Mouse (Mus musculus) kidney, postnatal 4 days (tissue): ENCODE measurements around the gene Tnrc6b.
A peak's percentile ranks its signal among the peaks of the same experiment; 100 is the strongest.
"Not testable (repeated sequence)": the region's sequence is repeated elsewhere in the genome, so short reads cannot be mapped to it uniquely, and the experiment has no call there.

Experiments
- DNase-seq, 2 experiments: peaks; one replicate each; pipeline ENCODE4 v3.0.0; 2021; ENCODE audit warnings: mixed read lengths in 2 of 2

Gene Tnrc6b

GRCm38 (mm10) chr15:80928811-80929355, 217.8 kb downstream of the Tnrc6b start:
- no peak for DNase-seq

DNA sequence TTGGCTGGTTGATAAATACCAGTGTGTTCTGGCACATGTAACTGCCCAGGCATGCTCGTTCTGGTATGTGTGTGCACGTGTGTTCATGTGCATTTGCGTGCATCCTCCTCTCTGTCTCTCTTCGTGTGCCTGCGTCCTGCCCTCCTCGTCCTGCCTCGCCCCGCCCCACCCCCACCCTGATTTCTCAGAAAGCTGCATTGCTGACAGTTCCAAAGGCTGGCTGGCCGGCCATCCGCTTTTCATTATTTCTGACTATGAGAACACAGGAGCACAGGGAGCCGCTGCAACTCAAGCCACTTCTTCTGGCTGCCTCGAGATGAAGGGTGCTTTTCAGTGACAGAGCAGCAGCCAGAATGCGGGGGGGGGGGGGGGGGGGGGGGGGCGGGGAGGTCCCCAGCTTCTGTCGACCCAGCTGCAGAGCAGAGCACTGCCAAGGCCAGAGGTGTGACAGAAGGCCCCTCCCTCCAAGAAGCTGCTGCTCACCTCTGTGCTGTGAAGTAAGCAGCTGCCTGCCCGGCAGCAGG, 219.0 kb downstream of the Tnrc6b start:
- peak in 1 of 2 experiments; percentile 25 for DNase-seq

GRCm38 (mm10) chr15:80930676-80931320, 219.7 kb downstream of the Tnrc6b start:
- DNase-seq, result not testable (repeated sequence)

DNA sequence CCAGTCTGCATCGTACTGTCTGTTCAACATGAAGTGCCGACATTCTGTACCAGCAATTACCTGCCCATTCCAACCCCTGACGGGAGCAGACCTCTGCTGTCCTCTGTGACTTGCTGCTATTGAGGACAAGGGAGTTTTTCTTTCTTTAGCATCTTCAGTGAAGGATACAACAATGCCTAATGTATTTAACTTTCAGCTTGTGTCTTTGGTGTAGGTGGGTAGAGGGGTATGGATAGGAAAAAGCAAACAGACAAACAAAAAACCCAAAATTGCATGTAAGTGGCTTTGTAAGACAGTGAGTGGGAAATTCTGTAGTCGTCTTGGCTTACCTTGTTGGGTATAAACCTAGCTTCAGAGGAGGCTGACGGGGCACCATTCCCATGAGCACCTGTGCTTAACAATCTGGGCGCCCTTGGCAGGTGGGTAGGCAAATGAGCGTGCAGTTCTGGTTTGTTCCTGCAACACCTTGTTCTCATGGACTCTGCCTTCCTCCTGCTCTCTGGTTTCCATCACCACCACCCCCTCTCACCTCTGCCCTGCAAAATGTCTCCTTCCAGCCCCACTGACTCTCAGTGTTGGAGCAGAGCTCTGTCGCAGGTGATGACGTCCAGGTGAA, 220.3 kb downstream of the Tnrc6b start:
- DNase-seq, result no peak

GRCm38 (mm10) chr15:80934841-80935240, 223.7 kb downstream of the Tnrc6b start:
- no peak for DNase-seq

GRCm38 (mm10) chr15:80936686-80937085, 225.6 kb downstream of the Tnrc6b start:
- DNase-seq, result peak; percentile 27 to 55

DNA sequence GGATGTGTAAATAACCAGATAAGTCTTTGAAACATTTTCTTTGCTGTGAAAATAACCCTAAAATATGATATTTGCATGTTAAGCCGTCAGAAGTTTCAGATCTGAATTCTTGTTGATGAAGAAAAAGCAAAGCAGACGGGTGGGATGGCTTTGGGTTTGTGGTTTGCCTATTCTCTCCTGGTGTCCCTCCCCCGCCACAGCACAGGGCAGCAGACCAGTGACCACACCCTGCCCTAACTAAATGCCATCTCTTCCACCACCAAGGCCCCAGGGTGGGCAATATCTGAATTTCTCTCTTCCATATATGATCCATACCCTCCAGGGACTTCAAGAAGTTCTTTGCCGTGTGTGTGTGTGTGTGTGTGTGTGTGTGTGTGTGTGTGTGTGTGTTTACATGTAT, 227.5 kb downstream of the Tnrc6b start:
- no peak for DNase-seq

GRCm38 (mm10) chr15:80939401-80939800, 228.3 kb downstream of the Tnrc6b start:
- DNase-seq, result no peak

DNA sequence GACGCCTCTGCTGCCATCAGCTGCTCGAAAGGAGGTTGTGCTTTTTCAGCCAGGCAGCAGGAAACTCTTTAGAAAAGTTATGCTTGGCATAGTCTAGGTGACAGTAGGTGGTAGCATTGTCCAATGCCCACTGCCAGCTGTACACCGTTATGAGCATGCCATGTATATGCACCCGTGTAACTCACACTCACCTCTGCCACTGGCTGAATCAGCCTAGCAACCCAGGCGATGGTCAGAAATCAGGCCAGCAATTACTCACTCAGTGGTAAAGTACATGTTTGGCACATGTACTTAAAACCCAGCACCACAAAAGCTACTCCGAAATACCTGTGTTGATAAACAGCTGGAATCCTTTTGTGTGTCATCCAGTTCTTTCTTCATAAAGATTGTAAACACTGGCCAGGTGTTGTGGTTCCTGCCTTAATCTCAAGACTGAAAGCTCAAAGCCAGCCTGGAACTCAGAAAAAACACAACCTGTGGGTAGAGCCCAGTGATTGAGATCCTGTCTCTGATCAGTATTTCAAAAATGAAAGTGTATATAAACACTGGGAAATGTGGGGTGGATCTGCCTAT, 230.4 kb downstream of the Tnrc6b start:
- no peak for DNase-seq

DNA sequence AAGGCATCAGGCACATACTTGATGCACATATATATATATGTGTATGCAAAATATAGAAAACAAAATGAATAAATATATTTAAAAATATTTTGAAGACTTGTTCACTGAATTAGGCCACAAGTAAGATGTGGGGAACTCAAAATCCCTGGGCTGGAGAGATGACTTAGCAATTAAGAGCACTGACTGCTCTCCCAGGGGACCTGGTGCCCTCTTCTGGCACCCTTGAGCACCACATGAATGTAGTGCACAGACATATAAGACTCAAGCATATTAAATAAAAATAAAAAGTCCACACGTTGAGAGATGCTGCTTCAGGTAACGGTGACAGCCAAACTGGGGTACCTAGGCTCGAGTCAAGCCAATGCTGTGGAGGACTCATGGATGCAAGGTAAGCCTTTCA, 234.7 kb downstream of the Tnrc6b start:
- peak; percentile 45 to 59 for DNase-seq

DNA sequence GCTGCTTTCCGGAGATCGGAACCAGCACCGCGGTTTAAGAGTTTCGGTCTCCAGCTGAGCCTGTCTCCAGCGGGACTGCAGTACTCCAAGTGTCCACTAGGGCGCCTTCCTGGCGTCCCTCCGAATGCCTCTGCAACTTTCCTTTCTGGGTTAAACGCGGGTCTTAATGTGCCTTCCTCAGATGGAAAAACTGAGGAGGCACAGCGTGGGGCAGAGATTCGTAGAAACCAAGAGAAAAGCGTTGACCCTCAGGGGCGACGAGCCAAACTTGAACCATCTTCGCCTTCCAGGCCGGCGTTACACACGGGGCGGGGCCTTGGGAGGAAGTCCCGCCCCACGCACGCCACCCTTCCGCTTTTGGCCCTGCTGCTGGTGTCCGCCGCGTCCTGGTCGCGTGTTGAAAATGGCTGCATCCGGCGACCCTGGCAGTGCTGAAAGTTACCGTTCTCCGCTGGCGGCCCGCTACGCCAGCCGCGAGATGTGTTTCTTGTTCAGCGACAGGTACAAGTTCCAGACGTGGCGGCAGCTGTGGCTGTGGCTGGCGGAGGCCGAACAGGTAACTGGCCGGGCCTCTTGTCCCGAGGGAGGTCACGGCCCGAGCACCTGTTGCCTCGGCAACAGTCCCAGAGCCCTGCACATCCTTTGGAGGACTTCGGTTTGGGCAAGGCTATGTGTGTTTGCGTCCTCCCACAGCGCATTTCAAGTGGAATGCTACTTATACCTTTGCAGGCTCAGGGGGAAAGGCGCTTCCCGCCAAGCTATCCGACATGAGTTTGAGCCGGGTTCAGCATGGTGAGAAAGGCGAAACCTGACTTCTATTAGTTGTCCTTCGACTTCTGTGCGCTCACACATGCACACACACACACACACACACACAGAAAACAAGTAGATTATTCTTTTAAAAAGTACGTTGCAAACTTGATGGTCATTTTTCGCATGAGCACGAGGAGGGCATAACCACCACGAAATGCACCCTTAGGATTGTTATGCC, 237.3 kb downstream of the Tnrc6b start, which contains the start of gene Adsl:
Gene Adsl (plus strand): TSS at position 346 of the 991 bp plus-strand sequence.
- peak; percentile 91 to 95 for DNase-seq

GRCm38 (mm10) chr15:80949431-80949830, 238.3 kb downstream of the Tnrc6b start:
- DNase-seq, result no peak

DNA sequence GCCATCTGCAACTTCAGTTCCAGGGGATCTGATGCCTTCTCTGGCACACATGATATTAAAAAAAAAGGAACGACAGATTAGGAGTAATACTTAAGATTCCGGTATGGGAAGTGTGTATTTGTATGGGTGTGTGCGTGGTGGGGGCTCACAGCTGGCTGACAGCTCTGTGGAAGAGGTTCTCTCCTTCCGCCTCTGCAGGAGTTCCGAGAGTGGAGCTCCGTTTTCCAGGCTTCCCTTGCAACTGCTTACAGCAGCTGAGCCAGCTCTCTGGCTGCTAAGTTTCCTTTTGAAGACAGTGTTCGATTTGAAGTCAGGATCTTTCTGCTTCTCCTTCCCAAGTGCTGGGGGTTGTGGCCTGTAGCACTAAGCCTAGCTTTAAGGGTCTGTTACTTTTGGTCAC, 238.9 kb downstream of the Tnrc6b start:
- DNase-seq, result no peak

GRCm38 (mm10) chr15:80953971-80954370, 242.9 kb downstream of the Tnrc6b start:
- no peak for DNase-seq

DNA sequence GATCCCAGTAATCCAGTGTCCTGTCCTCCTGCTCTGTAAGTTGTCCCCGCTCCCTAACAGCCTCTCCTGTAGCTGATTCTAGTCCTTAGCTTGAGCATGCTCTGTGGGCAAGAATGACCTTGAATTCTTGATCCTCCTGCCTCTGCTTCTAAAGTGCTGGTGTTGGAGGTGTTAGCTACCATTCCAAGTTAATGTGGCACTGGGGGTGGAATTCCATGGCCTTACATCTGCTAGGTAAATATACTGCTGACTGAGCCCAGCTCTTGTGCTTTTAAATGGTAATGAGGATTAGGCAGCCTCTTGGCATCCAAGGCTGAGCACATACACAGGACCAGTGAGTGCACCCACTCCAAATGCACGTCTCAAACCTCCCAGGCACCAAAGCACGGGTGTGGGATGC, 243.7 kb downstream of the Tnrc6b start:
- DNase-seq, result no peak

DNA sequence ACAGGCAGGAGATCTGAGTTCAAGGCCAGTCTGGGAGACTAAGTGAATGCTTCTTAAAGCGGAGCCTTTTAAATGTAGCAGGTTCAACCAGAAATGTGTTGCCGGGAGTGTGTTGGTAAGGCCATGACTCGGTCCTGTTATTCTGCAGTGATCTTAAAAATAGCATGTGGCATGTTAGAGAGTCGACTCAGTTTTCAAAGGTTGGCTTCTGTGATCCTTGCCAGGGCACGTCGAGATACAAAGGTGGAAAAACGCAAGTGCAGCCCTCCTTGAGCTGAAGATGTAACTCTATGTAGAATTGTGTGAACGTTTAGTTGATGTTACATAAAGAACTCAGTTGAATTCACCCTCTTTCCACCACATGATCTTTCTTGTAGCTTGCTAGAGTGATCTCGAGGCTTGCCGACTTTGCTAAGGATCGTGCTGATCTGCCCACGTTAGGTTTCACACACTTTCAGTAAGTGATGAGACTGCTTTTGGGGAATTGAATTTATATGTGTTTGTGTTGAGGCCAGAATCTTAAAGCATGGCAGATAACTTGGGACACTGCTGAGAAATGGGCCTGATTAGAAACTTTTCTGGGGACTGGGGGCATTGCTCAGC, 244.8 kb downstream of the Tnrc6b start:
- no peak for DNase-seq

DNA sequence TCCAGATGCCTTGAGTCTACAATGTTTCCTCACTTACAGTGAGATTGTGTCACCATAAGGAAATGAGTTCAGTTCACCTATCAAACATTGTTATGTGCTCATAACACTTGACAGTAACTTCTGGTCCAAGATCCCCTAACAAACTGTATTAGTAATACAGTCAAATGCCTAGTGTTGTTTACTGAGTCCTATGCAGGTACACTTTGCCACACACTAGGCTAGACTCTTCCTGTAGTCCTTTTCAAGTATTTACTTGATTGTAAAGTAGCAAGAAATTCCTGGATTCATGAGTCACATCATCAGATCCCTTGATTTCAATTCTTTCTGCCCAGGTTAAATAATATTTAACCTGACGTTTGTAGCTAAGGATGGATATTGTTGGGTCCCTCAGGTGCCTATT, 258.3 kb downstream of the Tnrc6b start:
- DNase-seq, result no peak

GRCm38 (mm10) chr15:80974311-80974710, 263.2 kb downstream of the Tnrc6b start:
- DNase-seq, result peak in 1 of 2 experiments; percentile 16

- DNase-seq, result no peak
These were observed 264.6 kb downstream of the Tnrc6b start for GRCm38 (mm10) chr15:80975666-80976065.

DNA sequence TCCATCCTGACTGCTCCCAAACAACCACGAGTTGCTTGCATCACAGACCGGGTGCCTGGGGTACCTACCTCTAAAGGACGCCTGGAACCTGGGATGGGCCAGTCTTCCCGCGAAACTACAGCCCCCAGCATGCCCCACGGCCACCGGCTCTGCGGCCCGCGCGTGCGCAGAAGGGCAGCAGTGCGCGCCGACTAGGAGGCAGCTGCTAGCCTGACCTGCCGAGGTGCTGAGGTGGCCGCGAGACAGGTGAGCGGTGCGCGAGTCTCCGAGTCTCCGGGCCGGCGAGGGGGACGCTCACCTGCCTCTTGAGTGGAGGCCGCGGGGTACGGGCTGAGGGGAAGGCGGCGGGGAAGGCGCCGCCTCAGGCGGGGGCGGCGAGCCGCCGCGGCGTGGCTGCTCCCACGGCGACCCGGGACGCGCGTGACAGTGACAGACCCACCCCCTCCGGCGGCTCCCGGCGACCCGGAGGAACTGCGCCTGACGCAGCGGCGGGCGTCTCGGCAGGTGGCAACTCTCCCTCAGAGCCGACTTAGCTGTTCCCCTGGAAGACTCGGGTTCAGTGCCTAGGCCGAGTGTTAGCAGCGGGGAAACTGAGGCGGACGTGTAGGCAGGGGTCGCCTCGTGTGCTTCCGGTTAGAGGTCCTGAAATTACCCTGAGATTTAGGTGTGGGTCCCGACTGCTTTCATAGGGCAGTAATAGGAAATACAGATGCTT, 266.7 kb downstream of the Tnrc6b start, which contains the start of gene Sgsm3:
Gene Sgsm3 (plus strand): TSS at position 146 of the 715 bp plus-strand sequence.
- DNase-seq, result peak; percentile 89 to 92

DNA sequence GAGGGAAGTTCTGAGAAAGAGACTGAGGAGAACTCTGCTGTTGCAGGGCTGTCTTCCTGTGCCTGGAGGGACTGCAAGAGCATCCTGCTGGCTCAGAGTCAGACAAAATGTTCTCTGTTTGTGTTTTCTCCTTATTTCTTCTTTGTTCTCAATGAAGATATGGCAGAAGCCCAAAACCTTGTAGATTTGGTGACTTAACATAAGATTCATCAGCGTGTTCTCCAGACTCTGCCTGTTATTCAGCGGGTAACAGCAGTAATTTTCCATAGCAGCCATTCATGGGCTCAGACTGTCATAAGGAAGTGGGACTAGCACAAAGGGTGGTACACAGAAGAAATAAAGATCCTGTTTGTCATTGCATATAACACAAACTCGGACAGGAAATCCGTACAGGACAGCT, 268.5 kb downstream of the Tnrc6b start:
- no peak for DNase-seq
